Comparison of ENCODE assay signal across 8 mouse cellular contexts in the genomic region with DNA sequence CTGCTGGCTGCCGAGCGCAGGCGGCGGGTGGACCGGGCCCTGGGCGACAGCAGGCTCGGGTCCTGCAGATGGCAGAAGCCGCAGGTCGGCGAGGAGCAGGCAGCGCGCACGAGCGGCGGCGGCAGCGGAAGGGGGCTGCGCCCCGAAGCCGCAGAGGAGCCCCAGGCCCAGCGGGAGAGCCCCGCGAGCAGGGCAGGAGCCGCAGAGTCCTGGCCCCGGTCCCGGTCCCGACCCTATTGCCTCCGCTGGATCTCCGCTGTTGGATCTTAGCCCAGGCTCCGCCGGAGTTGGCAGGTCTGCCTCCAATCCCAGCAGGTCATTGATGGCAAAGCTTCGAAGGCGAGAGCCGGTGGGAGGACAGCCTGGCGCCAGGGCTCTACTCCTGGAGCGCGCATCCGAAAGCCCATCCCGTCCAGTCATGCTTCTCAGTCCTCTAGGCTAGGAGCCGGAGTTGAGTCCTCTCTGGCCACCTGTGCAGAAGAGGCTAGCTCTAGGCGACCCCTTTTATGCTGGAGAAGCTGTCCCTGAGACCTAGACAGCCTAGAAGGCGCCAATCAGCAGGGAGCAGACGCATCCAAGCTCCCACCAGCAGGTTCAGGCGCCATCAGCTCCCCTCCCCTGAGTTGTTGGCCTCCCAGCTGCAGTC. TPM values are rescaled to one million over a fixed set of nuclear protein-coding genes. Genes with fewer than 3 reads are reported as not detected.
A peak's percentile ranks its signal among the peaks of the same experiment; 100 is the strongest.
DNase-seq lines count a peak whose midpoint lies in the region; ATAC-seq lines count a peak whose summit lies in the region.

No protein-coding gene starts in this region.

- DNase-seq in right cerebral cortex, adult 18-20 months = peak; percentile 40
- no peak for DNase-seq in right cerebral cortex, postnatal 36 days (ENCODE audit: low spot score in 2 of 2)
- peak; percentile 83 for DNase-seq in cerebellum, adult 9-10 months
- peak; percentile 49 to 58 for DNase-seq in frontal cortex, postnatal 36 days (ENCODE audit: low spot score in 2 of 2)
- DNase-seq in right cerebral cortex, postnatal 25 days = peak; percentile 48
- DNase-seq in spleen, postnatal 14 days (ENCODE audit: low spot score in 2 of 2) = no peak

- H3K27me3 ChIP-seq in intestine, embryonic 15.5 days (replicated peaks) = peaks cover 57% of the 10 kb centered on the region
- H3K27me3 ChIP-seq in limb, embryonic 15.5 days = peaks cover 82% of the 10 kb centered on the region

- no peaks in the 10 kb centered on the region for H3K9me3 ChIP-seq in intestine, embryonic 15.5 days
- no peaks in the 10 kb centered on the region for H3K9me3 ChIP-seq in limb, embryonic 15.5 days

- under 1% methylated on average over 44 of the region's 44 CpGs for WGBS in intestine, embryonic 15.5 days
- under 1% methylated on average over 37 of the region's 44 CpGs for WGBS in limb, embryonic 15.5 days

- no peak overlapping the region for H3K27ac ChIP-seq in intestine, embryonic 15.5 days
- no peak overlapping the region for H3K27ac ChIP-seq in limb, embryonic 15.5 days

- H3K9ac ChIP-seq in intestine, embryonic 15.5 days = peak overlapping the region; percentile 26; the same call in 1 of the 2 replicates
- peak overlapping the region; percentile 23; the same call in 1 of the 2 replicates for H3K9ac ChIP-seq in limb, embryonic 15.5 days

- peak overlapping the region; percentile 34 for H3K4me3 ChIP-seq in intestine, embryonic 15.5 days (replicated peaks)
- peak overlapping the region; percentile 41 for H3K4me3 ChIP-seq in limb, embryonic 15.5 days

- ATAC-seq in intestine, embryonic 15.5 days = peak; percentile 15; the same call in 1 of the 2 replicates
- ATAC-seq in limb, embryonic 15.5 days (ENCODE audit: insufficient number of reproducible peaks, low FRiP score, low TSS enrichment, low read depth) = no peak

- no peaks in the 10 kb centered on the region for H3K36me3 ChIP-seq in intestine, embryonic 15.5 days
- H3K36me3 ChIP-seq in limb, embryonic 15.5 days = no peaks in the 10 kb centered on the region

- 0 out of 2 replicates have a peak, but pooled peaks cover 5% of the 10 kb centered on the region for H3K4me1 ChIP-seq in intestine, embryonic 15.5 days (replicated peaks)
- peaks cover 14% of the 10 kb centered on the region for H3K4me1 ChIP-seq in limb, embryonic 15.5 days

- peak overlapping the region; percentile 73 for H3K4me2 ChIP-seq in intestine, embryonic 15.5 days (replicated peaks)
- H3K4me2 ChIP-seq in limb, embryonic 15.5 days = peak overlapping the region; percentile 82

RNA-seq across cellular contexts. Expression of gene Vsx1, which starts 0.5 kb away (rescaled TPM):
- not detected in 2 replicates for polyA plus RNA-seq in intestine, embryonic 15.5 days (2015; fragmentation: Nextera tagmentation; extraction: Ambion mirVana)
- polyA plus RNA-seq in limb, embryonic 15.5 days (2015; fragmentation: Nextera tagmentation; extraction: Ambion mirVana) = not detected in 2 replicates

RNA-seq across cellular contexts. Expression of gene Acss1, which starts 20.4 kb away (rescaled TPM):
- polyA plus RNA-seq in intestine, embryonic 15.5 days (2015; fragmentation: Nextera tagmentation; extraction: Ambion mirVana) = 20.4 and 24.6 TPM in 2 replicates
- polyA plus RNA-seq in limb, embryonic 15.5 days (2015; fragmentation: Nextera tagmentation; extraction: Ambion mirVana) = 6.1 and 7.3 TPM in 2 replicates

Comparison
In these comparisons a context has a peak if more than half of its experiments do, and no peak if none do; other contexts are left out.
1. DNase-seq: peak in right cerebral cortex, adult 18-20 months (single experiment), cerebellum, adult 9-10 months (single experiment), frontal cortex, postnatal 36 days (2 of 2) and right cerebral cortex, postnatal 25 days (single experiment); none in right cerebral cortex, postnatal 36 days (0 of 2) and spleen, postnatal 14 days (0 of 2).